Mouse (Mus musculus) C2C12 (cell line): ENCODE data around the gene Cpne7.

Experiments
- CTCF ChIP-seq: IDR thresholded peaks from one replicate; pipeline ENCODE4 v1.5.1; 2011; ENCODE audit not compliant: control insufficient read depth, insufficient read depth, insufficient read length
- MAX ChIP-seq: IDR thresholded peaks from one replicate; pipeline ENCODE4 v1.6.1; 2011; ENCODE audit warnings: mild to moderate bottlenecking, control low read depth
- MYOD1 ChIP-seq: IDR thresholded peaks from one replicate; pipeline ENCODE4 v1.6.1; 2011; ENCODE audit warnings: low read depth; ENCODE audit not compliant: control insufficient read depth, insufficient read length
- USF1 ChIP-seq: IDR thresholded peaks from one replicate; pipeline ENCODE4 v1.6.1; 2011; ENCODE audit warnings: low read depth, mild to moderate bottlenecking, control low read depth, moderate library complexity

DNA sequence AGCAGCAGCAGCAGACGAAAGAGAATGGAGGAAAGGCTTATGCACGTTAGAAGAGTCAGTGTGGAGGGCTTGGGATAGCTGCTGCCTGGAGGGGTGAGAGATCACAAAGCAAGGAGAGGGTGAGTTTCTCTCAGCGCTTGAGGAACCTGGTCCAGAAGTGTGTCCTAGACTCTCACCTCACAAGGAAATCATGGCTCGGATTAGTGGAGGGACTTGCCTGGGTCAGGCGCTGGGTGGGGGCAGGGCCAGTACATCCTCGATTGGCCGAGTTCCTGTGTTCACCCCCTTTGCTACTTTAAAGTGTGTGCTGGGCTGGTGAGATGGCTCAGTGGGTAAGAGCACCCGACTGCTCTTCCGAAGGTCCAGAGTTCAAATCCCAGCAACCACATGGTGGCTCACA lies 18.6 kb downstream of the Cpne7 start:
- TF ChIP-seq MAX, result no peak
- no peak for TF ChIP-seq USF1
- TF ChIP-seq CTCF, result no peak
- no peak for TF ChIP-seq MYOD1
